Mouse (Mus musculus) bone marrow macrophage, adult 2 months (primary cell): ENCODE results near the gene Srpk1.

Experiments
- CTCF ChIP-seq: IDR thresholded peaks from 2 replicates; pipeline ENCODE4 v1.5.1; 2012; ENCODE audit warnings: low read depth, mild to moderate bottlenecking, low read length, moderate library complexity
- POLR2A ChIP-seq: IDR thresholded peaks from 2 replicates; pipeline ENCODE4 v1.6.1; 2012; ENCODE audit warnings: mild to moderate bottlenecking, low read depth, low read length, borderline replicate concordance

DNA sequence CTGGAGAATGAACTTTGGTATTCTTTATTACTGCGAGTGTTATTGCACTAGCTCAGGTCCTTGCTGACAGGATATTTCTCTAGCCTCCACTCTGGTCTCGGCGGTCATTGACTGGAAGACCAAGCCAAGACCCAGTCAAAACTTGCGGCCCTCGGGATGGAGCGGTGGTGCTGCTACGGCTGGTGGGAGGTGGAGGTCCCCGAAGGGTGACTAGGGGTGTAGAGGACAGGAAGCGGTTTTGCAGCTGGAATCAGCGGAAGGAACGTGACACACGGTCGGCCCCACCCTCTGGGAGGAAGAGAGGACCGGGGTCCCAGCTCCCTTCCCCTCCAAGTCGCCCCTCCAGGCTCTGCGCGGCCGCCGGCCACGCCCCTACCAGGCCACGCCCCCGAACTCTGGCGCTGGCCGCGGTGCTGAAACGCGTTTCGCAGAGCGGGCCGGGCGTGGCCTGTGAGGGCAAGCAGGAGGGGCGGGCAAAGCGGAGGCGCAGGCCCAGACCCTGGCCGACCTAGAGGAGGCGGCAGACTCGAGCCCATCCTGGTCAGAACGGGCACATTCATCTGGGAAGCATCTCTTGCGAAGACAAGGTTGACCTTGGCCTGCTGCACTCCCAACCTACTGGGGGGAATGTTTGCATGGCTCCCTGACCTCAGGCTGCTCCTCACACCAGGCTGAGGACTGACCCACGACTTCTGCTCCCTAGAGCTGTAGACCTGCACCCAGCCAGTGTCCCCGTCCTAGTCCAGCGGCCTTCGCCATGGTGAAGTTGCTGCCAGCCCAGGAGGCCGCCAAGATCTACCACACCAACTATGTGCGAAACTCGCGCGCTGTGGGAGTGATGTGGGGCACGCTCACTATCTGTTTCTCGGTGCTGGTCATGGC lies 47.0 kb downstream of the Srpk1 start, which contains the start of gene Lhfpl5:
- TF ChIP-seq CTCF (no peak), POLR2A (no peak)
